Mouse (Mus musculus): ENCODE results near the gene Mcf2l.

DNA sequence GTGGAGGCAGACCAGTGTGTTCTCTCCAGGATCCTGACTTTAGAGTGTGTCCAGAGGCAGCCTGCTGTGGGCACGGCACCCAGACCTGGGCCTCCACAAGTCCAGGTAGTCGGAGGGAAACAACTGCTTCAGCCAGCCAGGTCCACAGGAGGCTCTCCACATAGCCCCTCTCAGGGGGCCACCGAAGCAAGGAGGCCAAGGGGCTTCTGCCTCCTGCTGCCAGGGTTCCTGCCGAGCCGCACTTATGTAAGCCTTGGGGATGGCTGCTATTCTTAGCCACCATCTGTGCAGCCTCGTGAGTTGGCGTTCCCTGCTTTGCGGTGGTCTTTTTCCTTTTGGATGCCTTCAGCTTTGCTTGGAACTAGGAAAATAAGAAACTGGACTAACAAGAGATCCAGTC is 114.0 kb downstream of the Mcf2l start:
- no peak for TF ChIP-seq CTCF (IDR thresholded peaks at IDR 0.05; ENCODE audit: low read depth, low read length)
- no peak for TF ChIP-seq POLR2A (IDR thresholded peaks at IDR 0.05; ENCODE audit: borderline replicate concordance, low read depth, low read length)
